Mouse (Mus musculus) v-Abl transformed pro-B cells (cell line): ENCODE data around the gene Gm49425.

Experiments
- in situ Hi-C, 2 experiments: fragments of 400-800 bp; cut with MboI; formaldehyde crosslinking; loops; one replicate each; pipeline ENCODE4 v1.15.1; 2025; ENCODE audit not compliant: unreplicated experiment in 2 of 2

Gene Gm49425

DNA sequence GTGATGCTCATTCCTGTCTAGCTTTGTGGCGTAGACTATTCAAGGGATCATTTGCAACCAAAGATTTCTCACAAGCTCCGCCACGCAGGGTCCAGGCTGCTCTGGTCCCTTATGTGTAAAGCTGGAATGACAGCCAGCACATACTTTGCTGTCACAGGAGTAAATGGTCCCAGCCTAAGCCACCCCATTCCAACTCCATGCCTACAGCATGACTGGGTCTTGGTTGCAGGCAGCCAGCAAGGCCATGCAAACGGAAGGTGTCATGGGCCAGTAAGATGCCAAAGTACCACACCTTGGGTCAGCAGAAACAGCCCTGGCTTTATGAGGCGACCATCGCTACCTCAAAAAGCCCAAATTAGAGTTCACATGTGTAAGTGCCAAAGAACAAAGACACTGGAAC is 23.3 kb downstream of the Gm49425 start:
- in situ Hi-C loops, result no loop called here

DNA sequence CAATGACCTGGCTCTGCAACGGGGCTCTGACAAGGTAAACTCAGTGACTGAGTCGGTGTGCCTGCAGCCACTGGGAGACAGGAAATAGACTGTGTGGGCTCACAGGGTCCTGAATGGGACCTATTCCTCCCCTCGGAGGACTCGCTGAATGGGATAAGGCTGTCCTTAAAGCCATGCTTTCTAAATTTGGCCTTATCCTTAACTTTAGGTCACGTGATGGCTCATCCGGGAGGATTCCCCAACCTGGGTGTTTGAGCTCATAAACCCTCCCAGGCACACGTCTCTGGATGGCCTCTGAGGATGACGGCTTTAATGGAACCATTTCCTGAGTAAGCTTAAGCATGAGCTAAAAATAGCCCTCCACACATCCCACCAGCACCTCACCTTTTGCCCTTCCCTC is 24.3 kb downstream of the Gm49425 start:
- in situ Hi-C loops, result no loop called here

DNA sequence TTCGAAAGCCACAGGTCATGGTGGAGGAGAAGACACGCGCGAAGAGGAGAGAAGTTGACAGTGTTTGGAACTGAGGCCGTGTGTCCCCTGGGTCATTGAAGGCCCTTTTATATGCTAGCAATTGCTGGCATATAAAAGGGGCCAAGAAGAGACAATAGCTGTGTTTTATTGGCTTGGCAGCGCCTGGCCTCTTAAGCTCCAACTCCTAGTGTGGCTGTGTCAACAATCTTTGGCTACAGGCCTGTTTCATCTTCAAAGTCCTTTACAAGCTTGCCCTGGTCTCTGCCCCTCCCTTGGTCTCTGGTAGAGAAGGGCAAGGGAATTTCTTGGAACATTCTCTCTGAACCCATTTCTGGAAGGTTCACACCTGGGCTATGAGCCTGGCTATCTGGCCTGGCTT is 25.6 kb downstream of the Gm49425 start, which contains the start of gene Krt83:
TSS of gene Krt83 (minus strand) at position 82 of the 400 bp plus-strand sequence.
- in situ Hi-C loops, result no loop called here

DNA sequence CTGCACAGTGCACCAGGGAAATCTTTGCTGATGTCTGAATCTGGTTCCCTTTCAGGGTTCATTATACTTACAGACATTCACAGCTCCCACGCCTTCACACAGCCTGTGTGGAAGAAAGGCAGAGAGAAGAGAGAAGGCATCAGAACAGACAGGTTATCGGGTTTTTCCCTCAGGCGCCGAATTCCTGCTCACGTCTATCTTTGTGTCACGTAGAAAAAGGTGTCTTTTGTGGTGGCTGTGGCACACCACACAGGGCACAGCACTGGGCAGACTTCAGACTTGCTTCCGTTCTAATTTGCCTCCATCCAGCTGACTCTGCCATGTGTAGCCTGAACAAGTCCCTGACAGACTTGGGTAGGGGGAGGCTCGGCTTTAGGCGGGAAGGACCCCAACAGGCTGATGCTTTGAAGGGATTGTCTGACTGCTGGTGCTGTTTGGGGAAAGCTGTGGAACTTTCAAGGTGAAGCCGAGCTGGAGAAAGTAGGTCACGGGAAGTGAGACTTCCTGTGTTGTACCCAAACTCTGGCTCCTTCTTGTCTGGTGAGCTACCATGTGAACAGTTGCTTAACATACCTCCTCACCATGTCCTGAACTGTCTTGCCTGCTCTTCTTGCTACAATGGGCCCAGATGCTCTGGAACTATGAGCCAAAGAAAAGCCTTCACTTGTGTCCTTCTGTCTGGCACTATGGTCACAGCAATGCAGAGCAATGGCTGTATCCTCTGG is 31.0 kb downstream of the Gm49425 start:
- in situ Hi-C loops, result no loop called here

DNA sequence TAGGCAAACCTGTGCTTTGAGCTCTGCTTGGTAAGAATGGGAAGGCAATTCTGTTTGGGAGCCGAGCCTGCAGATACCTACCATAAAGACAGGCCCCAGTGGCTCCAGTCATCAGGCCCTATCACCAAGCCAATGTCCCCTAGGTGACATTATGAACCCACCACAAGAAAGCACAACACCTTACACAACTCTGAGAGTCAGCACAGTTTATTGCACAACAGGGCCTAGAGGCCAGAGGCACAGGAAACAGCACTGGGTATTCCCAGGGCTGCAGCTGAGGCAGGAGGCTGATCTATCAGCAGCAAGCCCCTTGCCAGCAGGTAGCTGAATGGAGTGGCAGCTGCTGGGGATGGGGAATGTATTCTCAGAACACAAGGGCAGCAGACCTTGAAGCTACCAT is 32.1 kb downstream of the Gm49425 start:
- in situ Hi-C loops, result no loop called here

DNA sequence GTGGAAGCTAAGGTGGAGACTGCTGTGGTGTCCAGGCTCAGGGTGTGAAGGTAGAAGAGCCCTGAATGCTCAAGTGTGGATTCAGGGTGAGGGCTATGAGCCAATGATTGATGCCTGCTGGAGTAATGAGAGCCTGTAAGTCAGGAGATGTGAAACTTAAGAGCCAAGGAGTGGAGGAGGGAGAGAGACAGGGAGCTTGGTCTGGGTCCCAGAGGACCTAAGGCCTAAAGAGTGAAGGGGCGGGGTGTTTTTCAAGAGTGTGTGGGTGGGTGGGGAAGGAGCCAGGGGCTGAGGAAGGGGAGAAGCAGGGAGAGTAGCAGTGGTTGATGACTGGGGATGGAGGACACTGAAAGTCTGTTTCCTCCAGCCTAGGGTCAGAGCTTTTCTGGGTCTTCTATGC is 33.4 kb downstream of the Gm49425 start:
- in situ Hi-C loops, result no loop called here

DNA sequence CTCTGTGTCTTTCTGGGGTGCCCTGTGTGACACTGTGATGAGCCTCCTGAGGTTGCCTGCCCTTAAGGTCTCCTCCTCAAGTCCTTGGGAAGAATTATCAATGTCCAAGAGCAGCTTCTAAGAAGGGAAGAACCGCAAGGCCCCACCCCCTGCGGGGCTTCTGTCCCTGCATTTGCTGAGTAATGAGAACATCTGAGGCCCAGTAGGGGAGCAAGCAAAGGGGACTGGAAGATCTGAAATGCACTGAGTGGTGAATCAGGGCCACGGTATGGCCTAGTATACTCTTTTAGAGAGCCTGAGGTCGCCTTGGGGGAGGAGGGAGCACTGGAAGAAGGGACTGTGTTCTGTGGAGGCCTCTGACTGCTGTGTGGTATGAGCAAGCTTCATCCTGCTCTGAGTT is 35.0 kb downstream of the Gm49425 start:
- in situ Hi-C loops, result no loop called here

DNA sequence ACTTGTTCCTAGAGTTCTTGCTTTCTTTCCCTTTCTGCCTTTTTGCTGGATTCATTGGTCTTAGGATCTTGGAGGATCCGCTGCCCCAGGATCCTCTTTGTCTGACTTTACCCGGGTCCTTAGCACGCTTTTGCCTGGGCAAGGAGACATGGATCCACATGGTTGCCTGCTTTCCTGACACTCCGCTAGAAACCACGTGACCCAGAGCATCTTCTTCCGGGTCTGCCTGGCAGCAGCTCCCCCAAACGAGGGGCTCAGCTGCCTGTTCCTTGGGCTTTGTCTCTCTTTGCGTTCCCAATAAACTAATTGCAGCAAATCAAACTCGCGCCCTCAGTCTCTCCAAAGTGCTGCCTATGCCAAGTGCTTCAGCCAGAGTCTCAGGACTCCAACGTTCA is 37.4 kb downstream of the Gm49425 start:
- in situ Hi-C loops, result no loop called here

DNA sequence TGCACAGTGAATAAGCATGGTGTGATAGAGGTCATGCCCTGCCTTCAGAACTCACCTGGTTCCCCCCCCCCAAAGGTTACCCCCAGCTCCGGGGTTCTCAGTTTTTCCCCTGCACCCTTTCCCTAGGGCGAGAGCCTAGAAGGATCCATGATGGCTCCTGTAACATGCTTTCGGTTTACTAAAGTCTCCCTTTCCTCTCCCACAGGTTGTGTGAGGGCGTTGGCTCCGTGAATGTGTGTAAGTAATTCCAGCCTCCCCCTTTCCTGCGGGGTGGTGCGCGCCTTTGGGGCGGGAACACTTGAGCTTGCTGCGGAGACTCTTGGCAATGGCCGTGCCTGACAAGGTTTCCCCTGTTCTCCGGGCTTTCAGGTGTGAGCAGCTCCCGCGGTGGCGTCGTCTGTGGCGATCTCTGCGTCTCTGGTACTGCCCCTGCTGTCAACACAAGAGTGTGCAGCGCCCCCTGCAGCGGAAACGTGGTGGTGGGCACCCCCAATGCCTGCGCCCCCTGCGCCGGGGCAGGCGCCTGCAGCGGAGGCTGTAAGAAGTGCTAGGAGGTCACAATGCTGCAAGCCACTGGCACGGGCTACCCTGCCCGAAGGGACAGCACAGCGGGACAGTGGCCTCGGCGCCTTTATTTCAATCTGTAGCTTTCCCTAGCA is 37.9 kb downstream of the Gm49425 start:
- in situ Hi-C loops, result no loop called here

DNA sequence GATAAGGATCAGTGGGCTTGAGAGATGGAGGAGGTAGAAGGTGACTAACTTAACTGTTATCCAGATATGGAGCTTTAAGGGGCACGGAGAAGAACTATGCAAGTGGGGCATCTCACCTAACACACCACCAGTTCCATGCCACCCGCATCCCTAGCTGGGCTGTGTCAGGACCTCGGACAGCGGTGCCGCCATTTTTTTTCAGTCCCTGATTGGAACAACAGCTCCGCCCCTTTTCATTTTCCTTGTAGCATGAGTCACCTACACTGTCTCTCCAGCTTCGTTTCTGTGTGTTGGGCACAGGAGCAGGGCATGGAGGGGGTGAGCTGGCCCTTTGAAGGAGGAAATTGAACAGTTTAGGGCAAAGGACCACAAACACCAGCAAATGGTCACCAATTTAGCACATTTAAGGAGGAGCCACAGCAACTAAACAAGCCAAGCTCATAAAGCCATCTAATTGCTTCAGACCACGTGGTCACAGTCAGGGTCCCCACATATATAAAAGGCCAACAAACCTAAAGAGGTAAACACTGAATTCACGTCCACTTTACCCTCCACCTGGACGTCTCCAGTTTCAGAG is 44.0 kb downstream of the Gm49425 start, which contains the start of gene Krt86:
TSS of gene Krt86 (plus strand) at position 527 of the 577 bp plus-strand sequence.
- in situ Hi-C loops, result no loop called here

DNA sequence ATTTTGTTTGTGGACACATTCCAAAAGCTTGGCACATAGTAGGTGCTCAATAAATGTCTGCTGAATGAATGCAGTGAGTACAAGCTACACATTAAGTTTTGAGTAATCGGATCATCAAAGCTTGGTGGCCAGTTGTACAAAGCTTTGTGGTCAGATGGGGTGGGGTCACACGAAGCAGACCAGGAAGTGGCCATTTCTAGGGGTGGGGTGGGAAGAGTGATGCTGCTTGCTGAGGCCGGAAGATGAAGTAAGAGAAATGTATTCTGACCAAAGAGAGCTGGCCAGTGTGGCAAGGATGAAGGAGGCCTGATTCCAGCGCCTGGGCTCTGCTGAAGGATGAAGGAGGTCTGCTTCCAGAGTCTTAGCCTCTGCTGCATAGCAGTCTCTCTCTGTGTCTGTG is 48.0 kb downstream of the Gm49425 start:
- in situ Hi-C loops, result no loop called here
